Mouse (Mus musculus): ENCODE data around the gene Zfp84. TPM values are rescaled to one million over a fixed set of nuclear protein-coding genes. Genes with fewer than 3 reads are reported as not detected.

The Zfp84 gene
- polyA plus RNA-seq, 1 experiment, result 4.7 TPM

DNA sequence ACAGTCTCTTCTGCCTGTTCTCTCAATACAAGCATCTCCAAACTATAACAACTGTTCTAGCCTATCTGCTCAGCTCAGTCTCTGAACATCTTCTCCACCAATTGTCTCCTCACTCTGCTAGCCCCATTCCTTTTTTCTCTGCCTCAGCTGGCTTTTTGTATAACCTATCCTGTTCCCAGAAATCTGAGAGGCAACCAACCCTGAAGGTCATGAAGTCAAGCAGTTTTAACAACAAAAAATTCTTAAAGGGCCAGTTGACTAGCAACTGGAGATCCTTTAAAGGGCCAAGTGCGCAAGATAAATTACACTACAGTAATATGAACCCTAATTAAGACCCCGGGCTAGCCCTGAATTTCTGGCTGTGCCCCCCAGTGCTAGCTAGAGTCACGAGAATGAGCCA lies 6.0 kb downstream of the Zfp84 start:
- TF ChIP-seq CEBPB (IDR thresholded peaks at IDR 0.05; ENCODE audit: insufficient read depth, poor library complexity, severe bottlenecking), result no peak
- no peak for TF ChIP-seq SRF (IDR thresholded peaks at IDR 0.05; ENCODE audit: control insufficient read depth, insufficient read length, low read depth)
- TF ChIP-seq POLR2A (IDR thresholded peaks at IDR 0.05; ENCODE audit: insufficient read length, low read depth), result no peak
- no peak for TF ChIP-seq MAX (IDR thresholded peaks at IDR 0.05; ENCODE audit: low read depth)
- no peak for TF ChIP-seq USF1 (IDR thresholded peaks at IDR 0.05; ENCODE audit: low read depth)
- TF ChIP-seq MYOG (IDR thresholded peaks at IDR 0.05; ENCODE audit: control insufficient read depth in 1 of 3, insufficient read depth in 1 of 3, insufficient read length in 2 of 3, low read depth in 2 of 3), result no peak
- TF ChIP-seq POLR2AphosphoS2 (IDR thresholded peaks at IDR 0.05; ENCODE audit: insufficient read length, low read depth), result no peak
- TF ChIP-seq TCF3 (IDR thresholded peaks at IDR 0.05; ENCODE audit: insufficient read length, low read depth), result no peak
- no peak for TF ChIP-seq MYOD1 (IDR thresholded peaks at IDR 0.05; ENCODE audit: control insufficient read depth in 1 of 3, insufficient read length in 2 of 3, low read depth in 2 of 3)
- TF ChIP-seq E2F4 (IDR thresholded peaks at IDR 0.05; ENCODE audit: insufficient read depth), result no peak
- TF ChIP-seq REST (IDR thresholded peaks at IDR 0.05; ENCODE audit: insufficient read depth, insufficient read length), result no peak
- TF ChIP-seq TCF12 (IDR thresholded peaks at IDR 0.05; ENCODE audit: insufficient read depth, poor library complexity, severe bottlenecking), result no peak
- Histone ChIP-seq H3K79me2 (ENCODE audit: control insufficient read depth, insufficient read depth) (peaks cover 20% of the 10 kb centered on the region), H3ac (ENCODE audit: control insufficient read depth, insufficient read length) (no peak overlapping the region)

GRCm38 (mm10) chr7:29776568-29776967 lies 8.2 kb downstream of the Zfp84 start:
- H3K4me2 ChIP-seq (ENCODE audit: low read depth), result no peak overlapping the region
- H3ac ChIP-seq (ENCODE audit: control insufficient read depth, insufficient read length), result no peak overlapping the region
- TF ChIP-seq E2F4 (IDR thresholded peaks at IDR 0.05; ENCODE audit: insufficient read depth) (no peak), POLR2AphosphoS2 (IDR thresholded peaks at IDR 0.05; ENCODE audit: insufficient read length, low read depth) (no peak), TCF12 (IDR thresholded peaks at IDR 0.05; ENCODE audit: insufficient read depth, poor library complexity, severe bottlenecking) (no peak), MYOD1 (IDR thresholded peaks at IDR 0.05; ENCODE audit: control insufficient read depth in 1 of 3, insufficient read length in 2 of 3, low read depth in 2 of 3) (no peak), MYOG (IDR thresholded peaks at IDR 0.05; ENCODE audit: control insufficient read depth in 1 of 3, insufficient read depth in 1 of 3, insufficient read length in 2 of 3, low read depth in 2 of 3) (no peak), POLR2A (IDR thresholded peaks at IDR 0.05; ENCODE audit: insufficient read length, low read depth) (no peak), TCF3 (IDR thresholded peaks at IDR 0.05; ENCODE audit: insufficient read length, low read depth) (no peak), REST (IDR thresholded peaks at IDR 0.05; ENCODE audit: insufficient read depth, insufficient read length) (no peak), CEBPB (IDR thresholded peaks at IDR 0.05; ENCODE audit: insufficient read depth, poor library complexity, severe bottlenecking) (no peak), SRF (IDR thresholded peaks at IDR 0.05; ENCODE audit: control insufficient read depth, insufficient read length, low read depth) (no peak), MAX (IDR thresholded peaks at IDR 0.05; ENCODE audit: low read depth) (no peak), USF1 (IDR thresholded peaks at IDR 0.05; ENCODE audit: low read depth) (no peak)
- no peaks in the 10 kb centered on the region for H3K27me3 ChIP-seq (ENCODE audit: control insufficient read depth, insufficient read depth, insufficient read length)
- H3K36me3 ChIP-seq (ENCODE audit: control insufficient read depth, insufficient read depth), result peaks cover 52% of the 10 kb centered on the region
- peaks cover 5% of the 10 kb centered on the region for H3K79me2 ChIP-seq (ENCODE audit: control insufficient read depth, insufficient read depth)
- no peak overlapping the region for H3K4me3 ChIP-seq

More for the DNA sequence above, 6.0 kb downstream of the Zfp84 start:
- Histone ChIP-seq H3K36me3 (ENCODE audit: control insufficient read depth, insufficient read depth) (peaks cover 53% of the 10 kb centered on the region), H3K27me3 (ENCODE audit: control insufficient read depth, insufficient read depth, insufficient read length) (no peaks in the 10 kb centered on the region), H3K4me2 (ENCODE audit: low read depth) (no peak overlapping the region), H3K4me3 (no peak overlapping the region)

GRCm38 (mm10) chr7:29777372-29777771 lies 9.0 kb downstream of the Zfp84 start:
- no peak overlapping the region for H3ac ChIP-seq (ENCODE audit: control insufficient read depth, insufficient read length)
- peaks cover 47% of the 10 kb centered on the region for H3K36me3 ChIP-seq (ENCODE audit: control insufficient read depth, insufficient read depth)
- peaks cover 1% of the 10 kb centered on the region for H3K79me2 ChIP-seq (ENCODE audit: control insufficient read depth, insufficient read depth)
- H3K4me3 ChIP-seq, result no peak overlapping the region
- TF ChIP-seq E2F4 (IDR thresholded peaks at IDR 0.05; ENCODE audit: insufficient read depth) (no peak), USF1 (IDR thresholded peaks at IDR 0.05; ENCODE audit: low read depth) (no peak), REST (IDR thresholded peaks at IDR 0.05; ENCODE audit: insufficient read depth, insufficient read length) (no peak), MYOG (IDR thresholded peaks at IDR 0.05; ENCODE audit: control insufficient read depth in 1 of 3, insufficient read depth in 1 of 3, insufficient read length in 2 of 3, low read depth in 2 of 3) (no peak), POLR2AphosphoS2 (IDR thresholded peaks at IDR 0.05; ENCODE audit: insufficient read length, low read depth) (no peak), MYOD1 (IDR thresholded peaks at IDR 0.05; ENCODE audit: control insufficient read depth in 1 of 3, insufficient read length in 2 of 3, low read depth in 2 of 3) (no peak)
- no peaks in the 10 kb centered on the region for H3K27me3 ChIP-seq (ENCODE audit: control insufficient read depth, insufficient read depth, insufficient read length)
- H3K4me2 ChIP-seq (ENCODE audit: low read depth), result no peak overlapping the region

- H3K36me3 ChIP-seq (ENCODE audit: control insufficient read depth, insufficient read depth), result peaks cover under 1% of the 10 kb centered on the region
- peak within 1 kb of the TSS; percentile 76 for H3ac ChIP-seq (ENCODE audit: control insufficient read depth, insufficient read length)
- TF ChIP-seq CEBPB (IDR thresholded peaks at IDR 0.05; ENCODE audit: insufficient read depth, poor library complexity, severe bottlenecking) (no peak), SRF (IDR thresholded peaks at IDR 0.05; ENCODE audit: control insufficient read depth, insufficient read length, low read depth) (no peak), REST (IDR thresholded peaks at IDR 0.05; ENCODE audit: insufficient read depth, insufficient read length) (no peak), MAX (IDR thresholded peaks at IDR 0.05; ENCODE audit: low read depth) (no peak), MYOD1 (IDR thresholded peaks at IDR 0.05; ENCODE audit: control insufficient read depth in 1 of 3, insufficient read length in 2 of 3, low read depth in 2 of 3) (peak in 1 of 3 experiments; percentile 26), MYOG (IDR thresholded peaks at IDR 0.05; ENCODE audit: control insufficient read depth in 1 of 3, insufficient read depth in 1 of 3, insufficient read length in 2 of 3, low read depth in 2 of 3) (peak in 1 of 3 experiments; percentile 37), USF1 (IDR thresholded peaks at IDR 0.05; ENCODE audit: low read depth) (no peak), POLR2A (IDR thresholded peaks at IDR 0.05; ENCODE audit: insufficient read length, low read depth) (peak; percentile 37), POLR2AphosphoS2 (IDR thresholded peaks at IDR 0.05; ENCODE audit: insufficient read length, low read depth) (peak; percentile 55), TCF3 (IDR thresholded peaks at IDR 0.05; ENCODE audit: insufficient read length, low read depth) (no peak), TCF12 (IDR thresholded peaks at IDR 0.05; ENCODE audit: insufficient read depth, poor library complexity, severe bottlenecking) (no peak), E2F4 (IDR thresholded peaks at IDR 0.05; ENCODE audit: insufficient read depth) (no peak)
- no peaks in the 10 kb centered on the region for H3K79me2 ChIP-seq (ENCODE audit: control insufficient read depth, insufficient read depth)
- peak within 1 kb of the TSS; percentile 86 for H3K4me2 ChIP-seq (ENCODE audit: low read depth)
- H3K4me3 ChIP-seq, result peak within 1 kb of the TSS; percentile 64
- H3K27me3 ChIP-seq (ENCODE audit: control insufficient read depth, insufficient read depth, insufficient read length), result no peaks in the 10 kb centered on the region
Measured at GRCm38 (mm10) chr7:29783871-29784551, 15.7 kb downstream of the Zfp84 start, which contains the start of gene Zfp30. Gene Zfp30, plus strand, starts transcription at chr7:29783998.

All from myocyte (in vitro differentiated cells).